ENCODE assay signal across 8 mouse cellular contexts in the genomic region with DNA sequence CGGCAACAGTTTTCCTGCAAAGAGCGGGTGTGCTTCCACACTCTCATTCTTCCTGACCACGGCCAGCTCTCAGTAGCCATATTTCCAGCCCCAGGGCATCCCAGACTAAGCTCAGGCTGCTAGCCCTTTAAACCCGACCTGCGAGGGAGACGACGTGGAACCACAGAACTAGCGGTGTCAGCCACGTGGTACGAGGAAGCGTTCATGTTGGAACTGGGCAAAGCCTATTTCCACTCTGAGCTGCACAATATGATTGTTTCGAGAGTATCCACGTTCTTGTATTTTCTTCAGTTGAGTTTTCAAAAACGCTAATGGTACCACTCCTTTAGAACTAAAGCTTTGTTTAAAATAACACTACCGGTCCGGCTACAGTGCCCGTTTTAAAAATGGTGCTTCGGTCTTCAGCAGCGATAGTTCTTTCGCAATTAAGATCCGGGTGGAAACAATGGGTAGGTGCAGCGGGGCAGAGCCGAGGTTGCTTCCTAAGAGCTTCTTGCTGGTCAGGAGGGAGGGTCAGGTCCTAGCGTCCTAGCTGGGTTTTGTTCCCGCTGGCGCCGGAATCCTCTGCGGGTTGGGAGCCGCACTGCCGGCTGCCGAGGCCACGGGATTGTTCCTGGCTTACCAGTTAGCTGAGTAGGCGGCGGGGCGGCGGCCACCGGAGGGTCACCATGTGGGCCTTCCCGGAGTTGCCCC. TPM values are rescaled to one million over a fixed set of nuclear protein-coding genes. Genes with fewer than 3 reads are reported as not detected.
DNase-seq lines count a peak whose midpoint lies in the region; ATAC-seq and TF ChIP-seq lines count a peak whose summit lies in the region.

No protein-coding gene starts in this region.

- no peaks in the 10 kb centered on the region for H3K9me3 ChIP-seq in lung, embryonic 14.5 days (ENCODE audit: low read depth, low read length)

- under 1% methylated on average over 38 of the region's 38 CpGs for WGBS in lung, embryonic 14.5 days
- WGBS in olfactory bulb, adult 2 months = under 1% methylated on average over 38 of the region's 38 CpGs

- peak; percentile 84 for DNase-seq in MEL-GATA-1-ER (ENCODE audit: extremely low read depth, low read depth)
- DNase-seq in cerebellum, adult 9-10 months = peak; percentile 91
- DNase-seq in forelimb bud, embryonic 11.5 days (ENCODE audit: low read depth, low spot score) = peak; percentile 84
- DNase-seq in heart, postnatal 4 days = peak; percentile 85
- DNase-seq in layer of hippocampus, adult 2 months (ENCODE audit: low spot score in 2 of 2) = peak; percentile 81 to 90
- peak; percentile 88 for DNase-seq in lung, embryonic 14.5 days
- peak; percentile 62 to 67 for DNase-seq in thymus, adult 18-20 months

- TF ChIP-seq CTCF in layer of hippocampus, adult 2 months (conservative IDR thresholded peaks at IDR 0.05) = no peak
- no peak for TF ChIP-seq CTCF in lung, embryonic 14.5 days (IDR thresholded peaks at IDR 0.05; ENCODE audit: low read depth)
- TF ChIP-seq CTCF in olfactory bulb, adult 2 months (IDR thresholded peaks at IDR 0.05; ENCODE audit: insufficient read depth, low read depth, low read length) = no peak

- peak; percentile 92 for ATAC-seq in lung, embryonic 14.5 days (ENCODE audit: insufficient read depth)

- peak overlapping the region; percentile 92 for H3K27ac ChIP-seq in layer of hippocampus, adult 2 months
- peak overlapping the region; percentile 96 for H3K27ac ChIP-seq in lung, embryonic 14.5 days (ENCODE audit: low read depth)
- peak overlapping the region; percentile 84 for H3K27ac ChIP-seq in olfactory bulb, adult 2 months (ENCODE audit: insufficient read depth, low read depth, low read length)

- peaks cover 28% of the 10 kb centered on the region for H3K36me3 ChIP-seq in lung, embryonic 14.5 days (ENCODE audit: insufficient read depth)

- peak overlapping the region; percentile 82 for H3K4me2 ChIP-seq in lung, embryonic 14.5 days

- H3K4me3 ChIP-seq in layer of hippocampus, adult 2 months = peak overlapping the region; percentile 84
- peak overlapping the region; percentile 80 for H3K4me3 ChIP-seq in lung, embryonic 14.5 days (ENCODE audit: low read depth, low read length)
- H3K4me3 ChIP-seq in olfactory bulb, adult 2 months (ENCODE audit: insufficient read depth, low read depth, low read length) = peak overlapping the region; percentile 78

- peak; percentile 40; the same call in 1 of the 2 replicates for TF ChIP-seq POLR2A in olfactory bulb, adult 2 months (IDR thresholded peaks at IDR 0.05; ENCODE audit: insufficient read depth, low read depth, low read length)

- 0 out of 2 replicates have a peak, but pooled peaks cover 3% of the 10 kb centered on the region for H3K4me1 ChIP-seq in lung, embryonic 14.5 days (ENCODE audit: insufficient read depth)
- peaks cover 8% of the 10 kb centered on the region for H3K4me1 ChIP-seq in olfactory bulb, adult 2 months (ENCODE audit: control insufficient read depth, insufficient read depth, low read length)

- H3K27me3 ChIP-seq in lung, embryonic 14.5 days (ENCODE audit: insufficient read depth, low read length) = no peaks in the 10 kb centered on the region

- H3K9ac ChIP-seq in lung, embryonic 14.5 days = peak overlapping the region; percentile 87

RNA-seq across cellular contexts. Expression of gene Dpagt1, which starts 0.7 kb away (rescaled TPM):
- 10 to 100 TPM; 24.1 to 25.0 TPM for total RNA-seq in heart, postnatal 4 days (2021)
- total RNA-seq in layer of hippocampus, adult 2 months (2021) = 10 to 100 TPM; 14.5 to 15.3 TPM
- 41.0 and 43.4 TPM in 2 replicates for polyA plus RNA-seq in lung, embryonic 14.5 days (2014; fragmentation: Nextera tagmentation; extraction: Ambion mirVana)
- 150 TPM in 1 of 2 replicates, not detected in the other for polyA plus RNA-seq in olfactory bulb, adult 2 months (2012; ENCODE audit: insufficient read depth, insufficient read length, low replicate concordance, missing spikeins)

RNA-seq across cellular contexts. Expression of gene C2cd2l, which starts 6.4 kb away (rescaled TPM):
- 10 to 100 TPM; 16.3 to 16.5 TPM for total RNA-seq in heart, postnatal 4 days (2021)
- 100 to 1,000 TPM; 186 to 206 TPM for total RNA-seq in layer of hippocampus, adult 2 months (2021)
- polyA plus RNA-seq in lung, embryonic 14.5 days (2014; fragmentation: Nextera tagmentation; extraction: Ambion mirVana) = 6.7 and 8.6 TPM in 2 replicates
- not detected in 2 replicates for polyA plus RNA-seq in olfactory bulb, adult 2 months (2012; ENCODE audit: insufficient read depth, insufficient read length, low replicate concordance, missing spikeins)

RNA-seq across cellular contexts. Expression of gene H2afx, which starts 8.0 kb away (rescaled TPM):
- total RNA-seq in heart, postnatal 4 days (2021) = 100 to 1,000 TPM; 157 to 164 TPM
- 10 to 100 TPM; 42.5 to 44.2 TPM for total RNA-seq in layer of hippocampus, adult 2 months (2021)
- 391 and 419 TPM in 2 replicates for polyA plus RNA-seq in lung, embryonic 14.5 days (2014; fragmentation: Nextera tagmentation; extraction: Ambion mirVana)
- not detected in 2 replicates for polyA plus RNA-seq in olfactory bulb, adult 2 months (2012; ENCODE audit: insufficient read depth, insufficient read length, low replicate concordance, missing spikeins)

RNA-seq across cellular contexts. Expression of gene Hmbs, which starts 17.5 kb away (rescaled TPM):
- 10 to 100 TPM; 54.0 to 60.6 TPM for total RNA-seq in heart, postnatal 4 days (2021)
- 10 to 100 TPM; 21.9 to 22.1 TPM for total RNA-seq in layer of hippocampus, adult 2 months (2021)
- polyA plus RNA-seq in lung, embryonic 14.5 days (2014; fragmentation: Nextera tagmentation; extraction: Ambion mirVana) = 128 and 131 TPM in 2 replicates
- polyA plus RNA-seq in olfactory bulb, adult 2 months (2012; ENCODE audit: insufficient read depth, insufficient read length, low replicate concordance, missing spikeins) = not detected in 2 replicates

RNA-seq across cellular contexts. Expression of gene Hinfp, which starts 21.0 kb away (rescaled TPM):
- 10 to 100 TPM; 15.4 to 16.3 TPM for total RNA-seq in heart, postnatal 4 days (2021)
- 10 to 100 TPM; 26.0 to 36.9 TPM for total RNA-seq in layer of hippocampus, adult 2 months (2021)
- 19.1 and 20.1 TPM in 2 replicates for polyA plus RNA-seq in lung, embryonic 14.5 days (2014; fragmentation: Nextera tagmentation; extraction: Ambion mirVana)
- polyA plus RNA-seq in olfactory bulb, adult 2 months (2012; ENCODE audit: insufficient read depth, insufficient read length, low replicate concordance, missing spikeins) = not detected in 2 replicates

Comparison
In these comparisons a context has a peak if more than half of its experiments do, and no peak if none do; other contexts are left out.
1. Peak in every context shown above with its lines: DNase-seq, ATAC-seq, H3K4me3 ChIP-seq and H3K27ac ChIP-seq.
2. RNA of gene C2cd2l, which starts 6.4 kb away (total RNA-seq): 186 to 206 TPM in layer of hippocampus, adult 2 months; 16.3 to 16.5 TPM in heart, postnatal 4 days; every median in the first group is over 10 times any median in the second.